Mouse (Mus musculus) cortical plate, adult 2 months (tissue): Measurements from ENCODE around the gene Prcd. TPM values are rescaled to one million over a fixed set of nuclear protein-coding genes. Genes with fewer than 3 reads are reported as not detected.

Experiments
- H3K27ac ChIP-seq: fragments of 200-500 bp; 2 replicates; pipeline ENCODE4 v1.5.1; 2012; ENCODE audit warnings: low read length, control low read depth, inconsistent platforms; ENCODE audit not compliant: insufficient read depth
- H3K4me1 ChIP-seq: fragments of 200-500 bp; 2 replicates; pipeline ENCODE4 v1.6.1; 2011; ENCODE audit warnings: low read length; ENCODE audit not compliant: control insufficient read depth, insufficient read depth
- H3K4me3 ChIP-seq: fragments of 200-500 bp; 2 replicates; pipeline ENCODE4 v1.5.1; 2011; ENCODE audit warnings: mild to moderate bottlenecking, low read length, control low read depth; ENCODE audit not compliant: insufficient read depth
- CTCF ChIP-seq: fragments of 200-500 bp; IDR thresholded peaks from 2 replicates; pipeline ENCODE4 v1.5.1; 2011; ENCODE audit warnings: mild to moderate bottlenecking, control low read depth, low read length; ENCODE audit not compliant: insufficient read depth; ENCODE audit errors: extremely low read depth
- POLR2A ChIP-seq: fragments of 200-500 bp; IDR thresholded peaks from 2 replicates; pipeline ENCODE4 v1.6.1; 2011; ENCODE audit warnings: mild to moderate bottlenecking, low read length, control low read depth; ENCODE audit not compliant: insufficient read depth; ENCODE audit errors: extremely low read depth
- polyA plus RNA-seq: library from polyadenylated mRNA; depleted of rRNA; stranded (reverse); fragments of >200 nt; gene quantifications from 2 replicates; pipeline ENCODE4 v1.2.3, GENCODE M21; 2012

The Prcd gene
- polyA plus RNA-seq, 1 experiment, result 8.4 TPM

- peaks cover 2% of the 10 kb centered on the region; the same call in 1 of the 2 replicates for H3K4me1 ChIP-seq
- TF ChIP-seq POLR2A, result no peak
- no peak for TF ChIP-seq CTCF
- H3K27ac ChIP-seq, result no peak overlapping the region
- no peak overlapping the region for H3K4me3 ChIP-seq
These were observed 5.0 kb upstream of the Prcd start for GRCm38 (mm10) chr11:116648213-116648921.

- H3K4me1 ChIP-seq, result peaks cover 2% of the 10 kb centered on the region; the same call in 1 of the 2 replicates
These were observed 4.4 kb upstream of the Prcd start for GRCm38 (mm10) chr11:116648976-116649375.

GRCm38 (mm10) chr11:116649711-116650337 is 3.5 kb upstream of the Prcd start:
- H3K27ac ChIP-seq, result no peak overlapping the region
- peaks cover 2% of the 10 kb centered on the region; the same call in 1 of the 2 replicates for H3K4me1 ChIP-seq
- no peak overlapping the region for H3K4me3 ChIP-seq
- no peak for TF ChIP-seq CTCF
- TF ChIP-seq POLR2A, result no peak

More at GRCm38 (mm10) chr11:116648976-116649375, 4.4 kb upstream of the Prcd start:
- no peak overlapping the region for H3K4me3 ChIP-seq
- no peak for TF ChIP-seq POLR2A
- H3K27ac ChIP-seq, result no peak overlapping the region

- TF ChIP-seq POLR2A (no peak), CTCF (no peak)
- H3K27ac ChIP-seq, result no peak overlapping the region
- peaks cover 2% of the 10 kb centered on the region; the same call in 1 of the 2 replicates for H3K4me1 ChIP-seq
- H3K4me3 ChIP-seq, result no peak overlapping the region; the same call in 1 of the 2 replicates
These were observed 2.5 kb upstream of the Prcd start for GRCm38 (mm10) chr11:116650811-116651210.

- Histone ChIP-seq H3K27ac (no peak overlapping the region), H3K4me1 (peaks cover 6% of the 10 kb centered on the region; the same call in 1 of the 2 replicates), H3K4me3 (peak overlapping the region; percentile 74; the same call in 1 of the 2 replicates)
- no peak for TF ChIP-seq POLR2A
- no peak for TF ChIP-seq CTCF
These were observed 2.0 kb upstream of the Prcd start for GRCm38 (mm10) chr11:116651339-116651738.

- H3K4me3 ChIP-seq, result peak overlapping the region; percentile 74; the same call in 1 of the 2 replicates
- peaks cover 6% of the 10 kb centered on the region for H3K4me1 ChIP-seq
- TF ChIP-seq CTCF (no peak), POLR2A (no peak)
- no peak overlapping the region for H3K27ac ChIP-seq
These were observed 820 bp upstream of the Prcd start for GRCm38 (mm10) chr11:116652330-116653098.

GRCm38 (mm10) chr11:116653709-116654221 is 431 bp downstream of the Prcd start:
- TF ChIP-seq POLR2A (no peak), CTCF (no peak)
- Histone ChIP-seq H3K4me1 (peaks cover 8% of the 10 kb centered on the region), H3K27ac (peak overlapping the region; percentile 81), H3K4me3 (peak overlapping the region; percentile 74)

GRCm38 (mm10) chr11:116654255-116654821 is 1.0 kb downstream of the Prcd start, which contains the start of gene Cygb:
Cygb (minus strand) TSS chr11:116654313.
- Histone ChIP-seq H3K4me3 (peak within 1 kb of the TSS; percentile 74), H3K4me1 (peaks cover 8% of the 10 kb centered on the region), H3K27ac (peak within 1 kb of the TSS; percentile 81)
- TF ChIP-seq POLR2A (no peak), CTCF (no peak)
